Mouse (Mus musculus) intestine, embryonic 16.5 days (tissue): ENCODE data around the gene Akr1c21. TPM values are rescaled to one million over a fixed set of nuclear protein-coding genes. Genes with fewer than 3 reads are reported as not detected.

ENCODE experiments used
- polyA plus RNA-seq: library from polyadenylated mRNA; unstranded; fragments of >200 nt; fragmentation: Nextera tagmentation; extraction: Ambion mirVana; gene quantifications from 2 replicates; pipeline ENCODE4 v1.2.1, GENCODE M21; 2015

The Akr1c21 gene
- polyA plus RNA-seq, 1 experiment from 2014 or later = not detected

Other genes with a start within 250 kb of the Akr1c21 start
- 0.23 TPM in 1 of 2 replicates, not detected in the other for gene Akr1c6, start 139.8 kb upstream of the Akr1c21 start, polyA plus RNA-seq
- not detected in 2 replicates for gene Akr1c20, start 50.7 kb upstream of the Akr1c21 start, polyA plus RNA-seq
- gene Akr1e1, start 35.1 kb downstream of the Akr1c21 start, polyA plus RNA-seq = 56.0 and 61.2 TPM in 2 replicates